Mouse (Mus musculus): ENCODE data around the gene Angel1.

Gene Angel1

GRCm38 (mm10) chr12:86702690-86703089, 23.6 kb downstream of the Angel1 start:
- DNase-seq (ENCODE audit: low read depth, low spot score), result no peak

DNA sequence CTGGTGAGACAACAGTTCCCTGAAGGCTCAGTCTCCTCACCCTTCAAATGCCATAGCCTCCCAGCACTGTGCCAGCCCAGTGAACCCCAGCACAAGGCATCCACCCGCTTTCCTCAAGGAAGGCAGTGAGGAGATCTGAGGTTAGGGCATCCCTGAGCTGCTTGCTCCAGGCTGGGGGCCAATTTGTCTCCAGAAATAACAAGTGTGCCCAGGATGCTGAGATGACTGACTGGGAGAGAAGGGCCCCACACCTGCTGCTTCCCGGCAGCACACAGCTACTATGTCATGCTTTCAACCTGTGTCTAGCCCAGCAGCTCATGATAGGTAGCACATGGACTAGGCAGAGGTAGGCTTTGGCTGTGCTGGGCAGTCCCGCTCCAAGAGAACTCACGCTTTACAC, 24.8 kb downstream of the Angel1 start:
- no peak for DNase-seq (ENCODE audit: low read depth, low spot score)

GRCm38 (mm10) chr12:86700927-86701310, 25.3 kb downstream of the Angel1 start:
- DNase-seq (ENCODE audit: low read depth, low spot score), result no peak

DNA sequence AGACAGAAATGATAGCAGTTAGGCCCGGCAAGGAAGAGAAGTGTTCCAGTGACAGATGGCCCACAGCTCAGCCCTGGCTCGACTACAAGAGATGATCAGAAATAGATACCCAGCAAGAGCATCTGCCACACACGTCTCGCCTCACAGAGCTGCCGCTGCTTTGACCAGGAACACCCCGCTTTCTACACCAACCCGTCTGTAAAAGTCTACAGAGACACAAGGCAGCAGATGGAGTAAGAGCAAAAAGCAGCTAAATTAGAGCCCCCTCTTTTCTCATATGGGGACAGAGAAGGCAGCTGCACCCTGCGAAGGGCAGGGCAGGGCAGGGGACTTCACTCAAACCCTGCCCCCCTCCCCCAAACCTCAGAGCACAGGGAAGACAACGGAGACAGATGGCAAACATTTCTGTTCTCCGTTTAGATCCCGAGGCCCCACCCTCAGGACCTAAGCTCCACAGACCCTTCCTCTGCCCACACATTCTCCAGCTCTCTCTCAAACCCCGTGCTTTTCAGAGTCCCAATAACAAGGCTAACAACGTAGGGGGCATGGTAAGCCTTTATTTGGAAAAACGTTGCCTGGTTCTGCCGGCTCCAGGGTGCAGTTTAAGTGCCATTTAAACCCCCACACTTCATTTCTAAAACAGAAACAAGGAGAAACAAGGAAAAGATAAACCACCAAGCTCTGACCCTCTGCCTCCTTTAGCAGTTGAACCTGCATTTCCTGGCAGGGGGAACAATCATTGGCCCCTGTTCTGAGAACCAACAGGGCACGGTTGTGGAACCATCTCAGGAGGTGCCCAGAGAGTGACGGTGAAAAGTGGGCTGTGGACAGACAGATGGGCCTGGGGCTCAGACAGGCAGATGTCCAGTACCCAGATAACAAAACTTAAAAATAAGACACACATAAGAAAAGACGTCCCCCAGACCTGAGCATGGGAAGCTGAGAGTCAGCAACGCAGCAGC, 26.0 kb downstream of the Angel1 start:
- peak; percentile 45 for DNase-seq (ENCODE audit: low read depth, low spot score)

- DNase-seq (ENCODE audit: low read depth, low spot score), result no peak
Observed at GRCm38 (mm10) chr12:86698537-86698936, 27.7 kb downstream of the Angel1 start.

DNA sequence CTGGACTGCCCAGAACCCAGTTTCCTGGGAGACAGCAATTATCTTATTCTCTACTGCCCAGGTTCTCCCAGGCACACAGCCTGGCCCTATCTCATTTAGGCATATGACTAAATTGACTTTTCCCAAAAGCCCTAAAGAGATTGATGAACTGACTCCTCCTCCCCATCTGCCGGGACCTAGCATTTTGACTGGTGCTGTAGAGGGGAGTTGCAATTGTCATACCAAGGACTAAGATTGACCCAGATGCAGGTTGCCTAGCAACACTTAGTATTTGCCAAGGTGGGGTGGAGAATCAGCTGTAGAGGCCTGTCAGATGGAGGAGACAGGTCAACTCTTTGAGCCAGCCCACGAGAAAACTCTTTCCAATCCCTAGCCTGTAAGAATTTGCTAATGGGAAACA, 28.3 kb downstream of the Angel1 start:
- peak; percentile 24 for DNase-seq (ENCODE audit: low read depth, low spot score)

DNA sequence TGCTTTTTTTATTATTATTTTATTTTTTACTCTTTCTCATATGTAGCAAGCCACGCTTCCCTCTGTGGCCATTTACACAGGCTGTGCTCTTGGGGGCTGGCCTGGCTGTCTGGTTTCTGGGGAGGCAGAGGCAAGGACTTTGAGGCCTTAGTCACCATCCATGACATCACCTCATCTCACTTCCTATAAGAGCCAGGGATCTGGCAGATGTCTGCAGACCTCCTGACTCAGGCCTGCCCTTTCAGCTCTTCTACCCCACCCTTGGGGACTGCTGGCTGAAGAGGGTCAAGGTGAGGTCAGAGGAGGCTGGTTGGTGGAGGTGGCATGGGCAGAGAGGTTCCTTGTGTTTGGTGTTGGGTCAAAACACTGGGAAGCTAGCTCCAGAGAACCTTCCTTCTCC, 31.8 kb downstream of the Angel1 start:
- no peak for DNase-seq (ENCODE audit: low read depth, low spot score)

GRCm38 (mm10) chr12:86693389-86693788, 32.9 kb downstream of the Angel1 start:
- no peak for DNase-seq (ENCODE audit: low read depth, low spot score)

DNA sequence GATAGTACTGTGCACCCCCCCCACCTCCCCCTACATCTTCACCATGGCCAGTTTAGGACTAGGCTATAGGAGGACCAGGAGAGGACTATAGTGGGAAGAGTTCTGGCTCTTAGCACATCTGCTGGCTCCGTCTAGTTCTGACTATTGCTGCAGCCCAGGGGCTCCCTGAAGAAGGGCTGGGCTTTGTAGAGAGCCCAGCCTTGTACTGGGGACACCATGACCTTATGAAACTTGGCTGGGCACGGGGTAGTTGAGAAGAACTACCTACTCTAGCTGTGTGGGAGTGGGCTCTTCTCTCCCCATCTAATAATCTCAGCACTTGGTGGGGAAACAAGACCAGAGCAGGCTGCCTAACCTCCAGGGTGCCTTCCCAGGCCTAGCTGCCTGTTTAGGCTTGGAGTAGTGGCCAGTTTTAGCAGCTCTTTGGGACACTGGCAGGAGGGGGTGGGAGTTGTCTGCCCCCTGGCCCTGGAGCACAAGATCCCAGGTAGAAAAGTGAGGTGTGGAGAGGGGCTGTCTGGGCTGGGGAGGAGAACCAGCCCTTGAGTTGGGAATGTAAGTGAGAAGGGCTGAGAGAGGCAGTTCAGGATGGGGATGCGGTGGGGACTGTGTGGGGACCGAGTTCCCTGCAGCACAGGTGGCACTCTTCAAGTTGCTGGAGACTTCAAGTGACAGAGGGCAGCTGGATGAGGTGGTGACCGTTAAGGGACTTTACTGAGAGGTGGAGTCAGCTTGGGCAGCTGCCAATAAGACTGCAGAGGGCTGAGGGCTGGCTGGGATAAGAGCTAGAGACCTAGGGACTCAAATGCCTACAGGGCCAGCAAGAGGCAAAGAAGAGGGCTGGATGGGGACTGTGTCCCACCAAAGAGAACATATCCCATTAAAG, 33.5 kb downstream of the Angel1 start:
- DNase-seq (ENCODE audit: low read depth, low spot score), result no peak

DNA sequence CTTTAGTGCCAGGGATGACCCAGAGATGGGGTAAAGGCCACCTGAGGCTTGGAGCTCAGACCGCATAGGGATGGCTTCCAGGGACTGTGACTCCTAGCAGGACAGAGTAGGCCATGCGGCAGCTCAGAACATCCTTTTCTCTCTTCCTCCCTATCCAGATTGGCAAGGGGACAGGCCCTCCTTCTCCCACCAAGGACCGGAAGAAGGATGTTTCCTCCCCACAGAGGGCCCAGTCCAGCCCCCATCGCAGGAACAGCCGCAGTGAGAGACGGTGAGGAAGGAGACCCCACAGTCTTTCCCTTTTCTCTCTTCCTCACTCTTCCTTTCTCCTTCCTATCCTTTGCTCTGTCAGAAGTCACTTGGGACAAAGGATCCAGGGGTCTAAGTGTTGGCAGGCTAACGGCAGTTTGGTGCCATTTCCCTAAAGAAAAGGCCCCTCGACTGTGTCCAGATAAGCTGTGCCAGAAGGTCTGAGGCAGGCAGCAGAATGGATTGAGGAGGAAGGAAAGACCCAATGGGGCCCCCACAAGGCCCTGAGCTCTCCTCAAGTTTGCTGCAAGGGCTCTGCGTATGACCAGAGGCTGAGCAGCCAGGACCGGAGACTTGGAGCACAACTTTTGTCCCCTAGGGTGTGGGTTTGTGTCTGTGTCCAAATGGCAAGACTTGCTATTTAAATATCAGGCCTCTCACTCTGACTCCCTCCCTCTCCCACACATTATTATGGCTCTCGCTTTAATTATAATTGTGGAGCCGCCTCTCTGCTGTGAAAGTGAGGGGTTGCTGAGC, 35.4 kb downstream of the Angel1 start:
- no peak for DNase-seq (ENCODE audit: low read depth, low spot score)

GRCm38 (mm10) chr12:86688917-86689316, 37.3 kb downstream of the Angel1 start:
- no peak for DNase-seq (ENCODE audit: low read depth, low spot score)

GRCm38 (mm10) chr12:86687971-86688573, 38.2 kb downstream of the Angel1 start:
- no peak for DNase-seq (ENCODE audit: low read depth, low spot score)

DNA sequence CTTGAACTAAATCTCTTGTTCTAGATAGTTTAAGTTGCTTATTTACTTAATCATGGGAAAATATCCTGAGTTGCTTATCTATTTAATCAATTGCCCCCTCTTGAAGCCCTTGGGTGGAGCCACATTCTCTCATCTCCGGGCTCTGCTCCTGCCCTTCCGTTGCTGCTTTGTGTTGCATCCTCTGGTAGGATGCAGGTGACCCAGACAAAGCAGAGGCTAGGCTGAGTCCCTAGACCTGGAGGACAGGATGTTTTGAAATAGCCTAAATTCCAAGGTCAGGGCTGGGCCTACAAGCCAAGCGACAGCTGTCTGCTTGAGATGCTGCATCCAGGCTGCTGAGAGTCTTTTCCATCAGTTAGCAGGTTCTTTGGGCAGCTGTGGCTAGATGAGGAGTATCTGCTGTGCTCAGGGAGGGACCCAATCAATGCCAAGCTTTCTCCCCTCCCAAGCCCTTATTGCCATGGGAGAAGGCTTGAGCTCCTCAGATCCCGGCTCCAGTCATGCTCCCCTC, 38.8 kb downstream of the Angel1 start:
- DNase-seq (ENCODE audit: low read depth, low spot score), result no peak

GRCm38 (mm10) chr12:86686551-86687330, 39.5 kb downstream of the Angel1 start:
- DNase-seq (ENCODE audit: low read depth, low spot score), result no peak

GRCm38 (mm10) chr12:86685275-86685674, 41.0 kb downstream of the Angel1 start:
- no peak for DNase-seq (ENCODE audit: low read depth, low spot score)

DNA sequence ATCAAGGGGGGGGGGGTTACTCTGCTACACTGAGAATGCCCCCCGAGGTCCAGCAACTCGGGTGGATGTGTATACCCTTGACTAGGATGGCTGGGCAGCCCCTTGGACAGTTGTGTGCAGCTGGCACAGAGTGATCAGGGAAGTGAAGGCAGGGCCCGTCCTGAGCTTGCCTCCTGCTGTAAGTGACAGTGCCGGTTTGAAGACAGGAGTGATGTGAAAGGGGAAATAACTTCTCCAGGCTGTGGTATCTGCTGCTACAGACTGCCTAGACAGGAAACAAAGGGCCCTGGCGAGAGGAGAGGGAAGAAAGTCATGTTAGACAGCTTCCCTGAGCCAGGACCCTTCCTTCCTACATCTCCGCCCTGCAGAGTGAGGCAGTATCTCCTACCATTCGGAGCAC, 42.6 kb downstream of the Angel1 start:
- no peak for DNase-seq (ENCODE audit: low read depth, low spot score)

DNA sequence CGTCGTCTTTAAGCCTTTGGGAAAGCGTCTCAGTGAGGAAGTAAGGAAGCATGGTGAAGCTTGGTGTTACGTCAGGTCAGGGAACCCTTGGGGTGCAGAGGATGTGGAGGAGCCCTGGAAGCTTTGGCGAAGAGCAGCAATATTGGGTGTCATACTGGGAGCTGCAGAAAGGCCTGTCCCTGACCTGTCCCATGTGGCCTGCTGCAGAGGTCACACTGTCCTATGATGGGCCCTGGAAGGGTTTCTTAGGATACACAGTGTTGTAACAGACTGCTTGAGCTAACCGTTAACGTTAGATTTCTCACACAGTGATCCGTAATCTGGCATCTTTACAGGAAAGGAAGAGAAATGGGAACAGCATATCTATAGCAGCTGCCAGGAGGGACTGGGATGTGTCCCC, 44.1 kb downstream of the Angel1 start:
- DNase-seq (ENCODE audit: low read depth, low spot score), result no peak

- no peak for DNase-seq (ENCODE audit: low read depth, low spot score)
Observed at GRCm38 (mm10) chr12:86681626-86682025, 44.6 kb downstream of the Angel1 start.

DNA sequence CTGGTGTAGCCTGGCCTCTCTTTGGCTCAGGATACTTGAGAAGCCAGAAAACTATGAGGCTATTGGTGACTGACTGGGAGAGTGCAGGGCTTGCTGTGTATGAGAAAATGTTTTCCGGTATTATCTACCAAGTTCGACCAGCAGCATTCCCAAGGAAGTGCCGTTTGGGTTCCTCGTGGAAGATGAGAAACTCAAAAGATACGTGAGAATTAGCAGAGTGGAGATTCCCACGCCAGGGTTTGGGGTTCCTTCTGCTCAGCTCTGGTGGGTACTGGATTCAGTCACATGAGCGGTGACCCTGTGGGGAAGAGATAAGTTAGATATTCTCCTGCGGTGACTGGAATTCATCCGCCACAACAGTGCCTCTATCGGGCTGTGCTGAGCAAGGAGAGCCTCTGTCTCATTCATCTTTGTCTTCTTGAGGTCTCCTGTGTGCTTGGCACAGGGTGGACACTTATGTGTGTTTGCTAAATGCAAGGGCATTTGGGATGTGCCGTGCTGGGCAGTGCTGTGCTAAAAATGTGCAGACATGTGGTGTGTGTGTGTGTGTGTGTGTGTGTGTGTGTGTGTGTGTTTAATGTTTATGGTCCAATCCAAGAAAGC, 45.6 kb downstream of the Angel1 start:
- DNase-seq (ENCODE audit: low read depth, low spot score), result no peak

DNA sequence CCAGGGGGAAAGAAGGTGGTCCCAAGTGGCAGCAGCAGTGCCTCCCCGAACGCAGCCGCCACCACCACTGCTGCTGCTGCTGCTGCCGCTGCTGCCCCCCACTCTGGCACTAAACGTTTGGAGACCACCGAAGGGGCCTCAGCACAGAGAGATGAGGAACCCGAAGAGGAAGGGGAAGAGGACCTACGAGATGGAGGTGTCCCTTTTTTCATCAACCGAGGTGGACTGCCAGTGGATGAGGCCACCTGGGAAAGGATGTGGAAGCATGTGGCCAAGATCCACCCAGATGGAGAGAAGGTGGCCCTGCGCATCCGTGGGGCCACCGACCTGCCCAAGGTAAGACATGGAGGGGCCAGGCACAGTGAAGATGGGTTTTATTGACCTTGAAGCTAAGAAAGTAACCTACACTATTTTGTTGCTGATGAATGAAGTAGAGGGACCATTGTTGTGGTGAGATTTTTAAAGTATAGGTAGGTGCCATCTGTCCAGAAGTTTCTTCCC, 46.2 kb downstream of the Angel1 start:
- no peak for DNase-seq (ENCODE audit: low read depth, low spot score)

All from retina, postnatal 7 days (tissue).